Mouse (Mus musculus): ENCODE data around the gene Slc25a14.

The Slc25a14 gene

GRCm38 (mm10) chrX:48623379-48624053 is at the start of gene Slc25a14:
TSS of gene Slc25a14 (plus strand) at chrX:48623413.
- DNase-seq = peak; percentile 88

GRCm38 (mm10) chrX:48583332-48583731 is 39.9 kb upstream of the Slc25a14 start:
- DNase-seq = no peak

- DNase-seq = peak; percentile 1
These were observed 29.5 kb upstream of the Slc25a14 start for GRCm38 (mm10) chrX:48593721-48594098.

GRCm38 (mm10) chrX:48594099-48594760 is 29.0 kb upstream of the Slc25a14 start, which contains the start of gene Zfp280c:
TSS of gene Zfp280c (minus strand) at chrX:48594504.
- peak; percentile 73 for DNase-seq

GRCm38 (mm10) chrX:48596053-48596452 is 27.2 kb upstream of the Slc25a14 start:
- DNase-seq = no peak

- no peak for DNase-seq
These were observed 26.3 kb upstream of the Slc25a14 start for GRCm38 (mm10) chrX:48596906-48597305.

- DNase-seq = no peak
These were observed 18.3 kb upstream of the Slc25a14 start for GRCm38 (mm10) chrX:48604872-48605271.

GRCm38 (mm10) chrX:48623049-48623378 is 199 bp upstream of the Slc25a14 start:
- DNase-seq = no peak

- no peak for DNase-seq
These were observed 824 bp downstream of the Slc25a14 start for GRCm38 (mm10) chrX:48624054-48624420.

GRCm38 (mm10) chrX:48637032-48637431 is 13.8 kb downstream of the Slc25a14 start:
- DNase-seq = no peak

- DNase-seq = peak; percentile 30
These were observed 20.9 kb downstream of the Slc25a14 start for GRCm38 (mm10) chrX:48644122-48644521.

GRCm38 (mm10) chrX:48666807-48667206 is 43.6 kb downstream of the Slc25a14 start:
- no peak for DNase-seq

- no peak for DNase-seq
These were observed 46.4 kb downstream of the Slc25a14 start for GRCm38 (mm10) chrX:48669588-48669987.

GRCm38 (mm10) chrX:48671714-48672113 is 48.5 kb downstream of the Slc25a14 start:
- DNase-seq = no peak

- DNase-seq = no peak
These were observed 51.0 kb downstream of the Slc25a14 start, which contains the start of gene Gpr119 for GRCm38 (mm10) chrX:48674171-48674570. TSS of gene Gpr119 (minus strand) at chrX:48674478.

- peak; percentile 14 for DNase-seq
These were observed 60.2 kb downstream of the Slc25a14 start for GRCm38 (mm10) chrX:48683451-48683850.

- no peak for DNase-seq
These were observed 60.6 kb downstream of the Slc25a14 start for GRCm38 (mm10) chrX:48683857-48684256.

- peak; percentile 3 for DNase-seq
These were observed 71.2 kb downstream of the Slc25a14 start for GRCm38 (mm10) chrX:48694460-48694859.

GRCm38 (mm10) chrX:48694864-48695371 is 71.7 kb downstream of the Slc25a14 start, which contains the start of gene Rbmx2:
TSS of gene Rbmx2 (plus strand) at chrX:48695004.
- DNase-seq = peak; percentile 93

GRCm38 (mm10) chrX:48709701-48710100 is 86.5 kb downstream of the Slc25a14 start:
- DNase-seq = no peak

All from right cerebral cortex, adult 18-20 months (tissue).